Mouse (Mus musculus) heart, postnatal 25 days (tissue): ENCODE measurements at regions not wholly inside any gene's neighbourhood (a gene's known extent, or its start where the extent isn't known, plus 50 kb on each side); places are given as distances from the start of the nearest gene placed in this dataset.

Experiments
- DNase-seq: peaks from one replicate; pipeline ENCODE4 v3.0.0; 2022; ENCODE audit warnings: low spot score
- intact Hi-C: fragments of 180-260 bp; cut with DNase I; formaldehyde crosslinking; loops from one replicate; pipeline ENCODE4 v1.15.1; 2025

DNA sequence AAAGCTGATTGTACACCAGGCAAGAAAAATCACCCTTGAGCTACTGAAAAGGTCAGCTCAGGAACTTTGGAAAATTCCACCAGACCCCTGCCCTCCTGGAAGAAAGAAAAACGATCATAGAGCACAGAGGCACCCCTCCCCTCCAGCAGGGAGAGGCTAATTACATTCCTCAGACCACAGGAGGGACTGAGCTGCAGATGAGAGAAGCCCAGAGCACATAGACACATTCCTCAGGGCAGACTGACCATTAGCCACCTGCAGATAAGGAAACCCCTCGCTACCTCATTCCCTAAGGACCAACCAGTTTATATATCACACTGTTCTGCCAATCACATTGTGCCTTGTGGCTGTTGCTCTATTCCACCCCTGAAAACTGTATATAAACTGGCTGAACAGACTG, 230.3 kb downstream of the Parp8 start:
- DNase-seq: no peak
- intact Hi-C loops: no loop called here

DNA sequence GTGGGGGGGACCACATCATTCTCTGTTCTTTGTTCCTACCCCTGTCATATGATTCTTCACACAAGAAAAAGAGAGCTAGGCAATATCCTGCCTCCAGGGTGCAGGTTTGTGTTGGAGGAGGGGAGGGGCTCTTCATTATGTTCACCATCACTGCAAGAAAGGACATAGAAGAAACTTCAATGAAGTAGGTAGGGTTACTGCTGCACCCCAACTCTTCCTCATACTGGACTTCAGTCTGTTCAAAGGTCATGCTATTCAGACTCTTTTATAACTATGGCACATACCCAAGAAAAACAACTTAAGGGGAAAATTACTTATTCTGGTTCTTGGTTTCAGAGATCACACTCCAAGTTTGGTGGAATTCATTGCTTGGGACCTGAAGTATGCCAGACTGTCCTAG, 243.7 kb downstream of the Parp8 start:
- no peak for DNase-seq
- intact Hi-C loops: no loop called here

DNA sequence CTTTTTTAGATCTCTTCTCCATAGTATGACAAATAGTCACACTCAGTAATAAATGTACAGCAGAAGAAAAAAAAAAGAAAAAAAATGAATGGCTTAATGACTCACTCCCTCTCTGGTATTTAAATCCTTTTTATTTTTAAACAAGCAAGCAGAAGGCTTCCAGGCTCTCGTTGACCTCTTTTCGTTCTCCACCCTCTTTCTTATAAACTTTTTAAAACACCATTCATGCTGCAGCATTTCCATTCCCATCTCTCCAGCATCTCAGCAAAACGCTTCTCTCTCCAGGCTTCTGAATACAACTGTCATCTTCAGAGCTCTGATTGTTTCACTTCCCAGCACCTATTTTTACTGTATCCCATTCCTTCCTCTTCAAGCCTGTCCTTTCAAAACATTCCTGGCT, 259.8 kb downstream of the Parp8 start:
- DNase-seq: no peak
- intact Hi-C loops: no loop called here

DNA sequence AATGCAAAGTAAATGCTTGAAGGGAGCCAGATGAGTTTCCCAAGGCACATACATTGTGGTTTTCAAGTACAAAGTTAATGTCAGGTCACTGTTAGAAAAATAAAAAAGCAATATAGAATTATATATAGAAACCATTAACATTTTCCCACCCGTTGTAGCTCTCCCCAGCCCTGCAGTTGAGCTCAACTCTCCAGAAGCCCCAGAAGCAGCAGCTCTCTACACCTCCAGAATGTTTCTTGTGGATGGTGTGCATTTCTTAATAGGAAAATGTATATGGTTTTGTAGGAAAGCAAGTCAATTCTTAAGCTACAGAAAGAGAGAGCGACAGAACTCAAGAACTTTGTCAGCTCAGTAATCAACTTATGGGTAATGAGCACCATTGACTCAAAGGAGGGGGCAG, 265.4 kb downstream of the Parp8 start:
- no peak for DNase-seq
- intact Hi-C loops: no loop called here

DNA sequence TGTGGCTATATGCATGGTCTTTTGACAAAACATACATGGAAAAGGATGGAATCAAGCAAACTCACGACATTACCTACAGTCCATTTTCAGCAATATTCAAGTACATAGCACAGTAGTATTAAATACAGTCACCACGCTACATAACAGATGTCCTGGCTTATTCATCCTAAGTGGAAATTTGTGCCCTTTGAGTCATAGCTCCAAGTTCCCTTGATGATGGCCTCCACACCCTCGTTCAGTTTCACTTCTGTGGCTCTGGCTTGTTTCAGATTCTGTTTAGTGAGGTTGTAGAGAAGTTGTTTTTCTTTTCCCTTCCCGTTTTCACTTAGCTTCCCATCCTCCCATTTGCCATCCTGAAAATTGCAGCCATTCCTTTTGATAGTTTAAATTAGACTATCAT, 284.5 kb downstream of the Parp8 start:
- intact Hi-C loops: no loop called here
- DNase-seq: no peak

DNA sequence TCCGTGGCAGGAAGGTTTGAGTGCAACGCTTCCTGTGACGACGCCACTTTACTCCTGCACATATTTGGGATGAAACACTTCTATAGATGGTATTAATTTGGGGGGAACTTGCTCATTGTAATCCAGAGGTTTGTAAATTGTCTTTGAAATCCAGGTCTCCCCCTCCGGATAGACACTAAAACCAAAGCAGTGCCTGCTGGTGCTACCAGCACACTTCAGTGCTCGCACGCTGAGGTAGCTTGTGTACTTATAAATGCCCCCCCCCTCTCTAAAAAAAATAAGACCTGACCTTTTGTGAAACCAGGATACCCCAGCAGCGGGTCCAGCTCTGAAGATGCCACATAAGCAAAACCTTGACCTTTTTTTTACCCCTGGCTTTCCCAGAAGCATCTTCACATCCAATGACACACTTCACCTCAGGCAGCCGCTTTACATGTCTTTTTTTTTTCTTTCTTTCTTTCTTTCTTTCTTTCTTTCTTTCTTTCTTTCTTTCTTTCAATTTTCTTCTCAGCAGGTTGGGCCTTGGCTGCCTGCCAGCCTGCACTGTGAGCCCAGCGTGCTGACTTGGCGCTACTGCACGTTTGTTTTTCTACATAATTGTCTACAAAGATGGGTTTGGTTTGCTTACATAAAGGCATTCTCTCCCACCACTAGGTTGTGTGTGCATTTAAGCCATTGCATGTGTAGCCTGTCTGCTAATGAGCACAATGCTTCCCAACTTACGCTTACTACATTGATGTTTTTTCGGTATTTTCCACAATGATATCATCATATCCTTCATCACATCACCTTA, 301.8 kb downstream of the Parp8 start:
- DNase-seq: no peak
- intact Hi-C loops: no loop called here

DNA sequence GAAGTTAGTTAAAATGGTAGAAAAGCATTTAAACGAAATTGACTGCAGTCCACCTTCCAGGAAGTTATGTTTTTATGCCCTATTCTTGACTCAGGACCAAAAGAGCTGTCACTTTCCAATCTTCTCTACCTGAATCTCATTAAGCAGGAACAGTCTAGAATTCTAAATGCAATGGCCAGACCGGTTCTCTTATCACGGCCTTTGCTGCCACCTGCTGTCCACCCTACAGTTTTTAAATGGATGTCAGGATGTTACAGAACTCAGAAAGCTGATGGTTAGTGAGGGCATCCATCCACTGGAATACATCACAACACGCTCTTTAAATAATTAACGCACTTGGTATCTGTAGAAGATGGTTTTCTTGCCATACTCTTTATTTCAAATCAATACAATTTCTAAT, 310.5 kb downstream of the Parp8 start:
- no peak for DNase-seq
- intact Hi-C loops: loop anchor here (2.0 to 10.0 kb wide), 3 partner anchors 1262 to 1730 kb away; no protein-coding TSS in a partner anchor

DNA sequence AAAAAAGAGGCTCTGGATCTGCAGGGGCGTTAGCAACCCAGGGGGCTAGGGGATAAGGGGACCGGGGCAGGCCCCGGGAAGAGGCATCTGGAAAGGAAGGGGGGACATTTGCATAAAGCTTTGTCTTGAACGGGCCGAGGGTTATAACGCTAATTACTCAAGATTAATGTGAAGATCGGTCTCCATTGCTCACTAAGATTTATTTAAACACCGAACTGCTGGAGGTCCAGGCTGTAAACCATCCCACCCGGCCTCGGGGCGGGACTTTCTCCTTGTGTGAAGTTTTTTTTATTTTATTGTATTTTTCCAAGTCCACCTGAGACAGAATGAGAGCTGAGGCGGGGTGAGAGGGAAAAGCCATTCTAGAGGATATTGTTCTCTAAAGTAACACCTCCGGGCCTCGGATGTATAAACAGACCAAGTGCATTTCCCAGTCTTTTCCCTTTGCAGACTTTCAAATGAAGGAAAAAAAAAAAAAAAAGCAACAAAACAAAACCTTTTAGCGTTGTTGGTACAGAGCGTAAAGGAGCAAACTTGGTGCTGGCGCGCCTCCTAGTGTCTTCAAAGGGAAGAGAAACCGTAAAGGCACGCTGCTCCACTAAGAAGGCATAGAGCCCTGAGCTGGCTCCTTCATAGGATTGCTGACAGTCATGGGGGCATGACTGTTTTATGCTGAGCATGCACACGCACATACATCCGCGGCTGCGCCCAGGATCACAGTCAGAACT, 313.3 kb downstream of the Parp8 start:
- intact Hi-C loops: loop anchor here (2.0 to 10.0 kb wide), 2 partner anchors 1481 to 1727 kb away; no protein-coding TSS in a partner anchor
- DNase-seq: no peak

DNA sequence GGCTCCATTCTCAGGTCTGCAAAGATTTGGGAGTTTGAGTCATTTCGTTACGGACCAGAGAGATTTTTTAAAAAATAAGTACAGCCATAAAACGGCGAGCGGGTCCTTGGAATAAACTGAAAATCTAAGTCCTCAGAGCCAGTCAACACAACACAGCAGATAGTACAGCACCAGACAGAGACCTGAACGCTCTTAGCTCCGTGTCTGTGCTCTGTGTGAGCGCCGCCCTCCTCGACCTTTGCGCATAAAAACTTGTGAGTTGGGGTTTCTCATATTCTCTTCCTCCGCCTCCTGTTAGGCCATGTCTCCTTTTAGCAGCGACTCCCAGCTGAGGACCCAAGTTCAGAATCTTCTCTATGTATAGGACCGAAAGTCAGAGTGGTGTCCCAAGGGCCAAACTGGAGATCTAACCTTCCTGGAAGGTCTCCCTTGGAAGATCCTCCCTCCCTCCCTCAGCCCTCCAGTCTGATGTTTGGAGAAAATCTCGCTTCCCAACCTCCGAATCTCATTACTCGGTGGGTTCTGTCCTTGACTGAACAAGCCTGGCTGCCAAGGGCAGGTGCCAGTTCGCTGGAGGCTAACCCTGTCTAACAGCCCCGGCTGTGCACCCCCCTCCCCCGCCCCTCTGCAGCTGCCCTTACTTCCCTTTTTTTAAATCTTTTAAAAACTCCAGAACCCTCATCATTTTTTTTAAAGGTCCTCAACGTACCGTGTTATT, 314.0 kb downstream of the Parp8 start:
- DNase-seq: no peak
- intact Hi-C loops: loop anchor here (10.0 kb wide), 1 partner anchor 1727 kb away; no protein-coding TSS in a partner anchor

DNA sequence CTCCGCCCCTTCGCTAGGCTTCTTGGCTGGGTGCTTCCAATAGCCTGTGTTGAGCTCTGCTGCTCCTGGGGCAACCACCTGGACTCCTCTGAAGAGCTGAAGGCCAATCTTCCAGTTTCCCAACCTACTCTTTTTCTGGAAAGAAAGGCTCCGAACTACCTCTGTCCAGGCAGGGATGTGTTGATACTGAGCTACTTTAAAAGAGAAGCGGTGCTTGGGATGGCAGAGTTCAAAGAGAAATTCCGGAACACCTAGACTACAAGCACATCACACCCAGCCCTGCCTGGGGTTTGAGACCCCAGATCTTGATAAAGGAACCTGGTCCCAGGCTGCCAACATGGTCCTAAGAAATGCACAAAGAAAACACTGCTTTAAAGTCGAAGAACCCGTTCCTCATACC, 315.7 kb downstream of the Parp8 start:
- intact Hi-C loops: loop anchor here (10.0 kb wide), 2 partner anchors 405 to 1725 kb away; partner anchors contain the start of gene Isl1
- DNase-seq: no peak

DNA sequence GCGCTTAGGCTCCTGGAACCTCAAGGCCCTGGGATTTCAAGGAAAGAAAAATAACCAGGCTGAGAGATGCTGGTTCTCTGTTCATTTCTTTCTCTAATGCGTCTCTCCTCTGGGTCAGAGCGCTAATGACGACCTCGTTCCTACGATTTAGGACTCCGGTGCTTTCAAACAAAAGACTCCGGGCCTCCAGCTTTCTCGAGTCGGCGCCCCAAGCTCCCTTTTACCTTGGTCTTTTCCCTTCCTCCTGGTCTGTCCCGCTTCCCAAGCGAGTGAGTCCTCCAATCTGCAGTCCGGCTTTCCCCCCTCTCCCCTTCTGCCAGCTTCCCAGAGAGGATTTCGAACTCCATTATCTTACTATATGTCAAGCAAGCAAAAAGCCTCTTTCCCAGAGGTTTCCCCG, 316.5 kb downstream of the Parp8 start:
- no peak for DNase-seq
- intact Hi-C loops: loop anchor here (10.0 kb wide), 1 partner anchor 404 kb away; the partner anchor contains the start of gene Isl1

DNA sequence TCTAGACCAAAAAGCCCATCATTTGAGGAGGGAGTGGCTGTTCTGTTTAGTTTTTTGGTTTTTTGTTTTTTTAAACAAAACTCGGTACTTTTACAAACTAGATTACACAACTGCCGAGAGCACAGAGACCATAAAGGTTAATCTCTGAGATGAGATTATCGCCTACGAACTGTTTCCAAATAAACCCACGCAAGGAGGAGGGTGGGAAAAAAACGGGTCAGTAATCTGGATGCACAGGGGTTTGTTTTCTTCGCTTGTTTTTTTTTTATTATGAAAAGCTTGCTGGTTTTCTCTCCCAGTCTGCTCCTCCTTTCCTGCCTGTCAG, 316.9 kb downstream of the Parp8 start:
- intact Hi-C loops: loop anchor here (10.0 kb wide), 1 partner anchor 404 kb away; the partner anchor contains the start of gene Isl1
- no peak for DNase-seq

DNA sequence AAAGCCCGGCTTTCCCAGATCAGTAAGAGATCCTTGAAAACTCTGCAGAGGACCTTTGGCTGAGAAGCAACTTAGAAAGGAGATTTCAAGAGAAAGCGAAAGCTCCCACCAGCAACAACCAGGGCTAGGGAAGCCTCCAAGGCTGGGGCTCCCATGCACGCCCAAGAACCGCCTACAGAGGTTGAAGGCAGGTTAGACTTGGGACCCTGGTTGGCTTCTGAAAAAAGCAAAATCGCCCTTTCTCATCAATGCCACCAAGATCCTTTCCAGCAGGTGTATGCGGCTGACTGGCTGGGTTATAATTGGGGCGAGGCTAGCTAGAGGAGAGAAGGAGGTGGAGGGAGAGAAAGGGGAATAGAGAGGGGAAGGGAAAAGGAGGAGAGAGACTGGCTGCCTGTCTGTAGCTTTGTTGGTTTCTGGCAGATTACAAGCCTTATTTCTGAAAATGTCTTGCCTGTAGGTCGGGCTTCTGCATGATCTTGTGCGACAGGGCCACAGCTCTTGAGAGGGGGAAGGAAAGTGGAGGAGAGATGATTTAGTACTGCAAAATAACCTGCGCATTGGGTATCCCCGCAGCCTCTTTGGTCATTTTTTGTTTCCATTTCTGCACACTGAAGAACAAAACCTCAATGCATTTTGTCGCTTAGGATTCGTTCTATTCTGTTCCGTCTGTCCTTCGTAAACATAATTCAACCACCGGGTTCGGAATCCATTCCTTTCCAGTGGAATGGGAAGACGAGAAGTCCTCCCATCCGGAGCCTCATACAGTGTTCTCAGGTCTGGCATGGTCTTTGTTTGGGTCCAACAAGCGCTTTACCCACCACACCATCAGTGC, 317.5 kb downstream of the Parp8 start:
- no peak for DNase-seq
- intact Hi-C loops: loop anchor here (10.0 kb wide), 1 partner anchor 403 kb away; the partner anchor contains the start of gene Isl1

DNA sequence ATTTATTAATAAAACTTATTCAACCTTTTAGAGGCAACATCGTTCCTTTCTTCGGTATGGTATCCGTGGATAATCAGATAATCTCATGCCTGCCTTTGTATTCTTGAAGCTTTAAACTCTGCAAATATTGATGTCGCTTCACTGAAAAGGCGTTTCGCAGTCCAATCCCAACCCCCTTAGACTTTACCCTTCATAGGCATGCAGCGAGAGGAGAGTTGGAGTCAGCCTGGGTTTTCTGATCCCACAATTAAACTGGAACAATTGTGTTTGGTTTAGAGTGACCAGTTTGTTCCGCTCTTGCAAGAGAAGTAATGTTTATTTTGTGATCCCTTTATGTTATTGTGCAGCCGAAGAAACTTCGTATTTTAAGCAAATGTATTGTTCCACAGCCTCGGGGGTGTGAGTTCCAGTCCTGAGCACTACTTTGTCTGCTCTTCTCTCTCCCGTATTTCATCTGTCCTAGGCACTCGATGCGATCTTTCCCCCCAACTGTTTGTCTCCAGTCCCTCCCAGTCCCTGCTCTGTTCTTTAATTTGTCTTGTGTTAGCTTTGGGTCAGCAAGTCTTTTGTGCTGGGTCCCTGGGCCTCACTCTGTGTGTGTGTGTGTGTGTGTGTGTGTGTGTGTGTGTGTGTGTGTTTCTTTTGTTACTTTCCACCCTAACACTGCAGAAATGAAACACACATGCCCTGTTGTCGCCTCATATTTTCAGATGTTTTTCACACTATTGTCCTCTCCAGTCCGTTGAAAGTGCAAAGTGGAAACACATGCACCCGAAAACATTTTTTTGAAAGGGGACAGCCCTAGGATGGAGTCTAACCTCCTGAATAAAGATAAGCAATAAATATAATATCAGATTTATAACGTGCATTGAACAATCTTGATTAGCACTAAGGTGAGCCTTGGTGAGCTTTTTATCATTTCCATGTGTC, 318.7 kb downstream of the Parp8 start:
- intact Hi-C loops: loop anchor here (10.0 kb wide), 1 partner anchor 402 kb away; the partner anchor contains the start of gene Isl1
- no peak for DNase-seq

DNA sequence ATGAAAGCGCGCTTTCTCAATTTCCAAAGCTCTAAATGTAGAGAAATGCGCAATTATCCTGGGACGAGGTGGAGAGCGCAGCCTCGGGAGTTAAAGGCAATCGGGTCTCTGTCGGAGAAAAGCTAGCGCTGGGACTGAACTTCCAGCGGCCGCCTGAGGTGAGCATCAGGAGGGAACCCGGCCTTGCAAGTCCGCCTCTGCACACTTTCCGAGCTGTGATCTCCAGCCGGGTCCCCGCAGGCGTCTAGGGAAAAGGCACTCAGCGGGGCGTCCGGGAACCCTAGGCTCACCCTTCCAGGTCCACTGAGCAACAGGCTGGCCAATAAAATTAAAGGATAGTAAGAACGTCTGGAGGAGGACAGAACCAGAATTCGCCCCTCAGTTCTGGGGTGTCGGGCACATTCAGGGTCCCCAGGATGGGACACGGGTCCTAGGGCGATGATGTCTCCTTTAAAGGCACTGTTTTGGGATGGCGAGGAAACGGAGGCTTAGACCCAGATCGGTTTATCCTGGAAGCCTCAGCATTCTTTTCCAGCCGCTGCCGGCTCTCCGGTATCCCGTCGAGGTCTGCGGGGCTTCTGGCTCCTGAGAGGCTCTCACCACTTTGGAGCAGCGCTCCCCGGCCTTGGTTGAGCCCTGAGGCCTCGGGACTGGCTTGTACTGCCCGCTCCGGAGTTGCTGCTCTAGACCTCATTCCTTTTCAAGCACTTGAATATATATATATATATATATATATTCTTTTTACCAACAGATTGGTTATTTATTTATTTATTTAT, 319.5 kb downstream of the Parp8 start:
- intact Hi-C loops: loop anchor here (10.0 kb wide), 1 partner anchor 401 kb away; the partner anchor contains the start of gene Isl1
- DNase-seq: no peak

DNA sequence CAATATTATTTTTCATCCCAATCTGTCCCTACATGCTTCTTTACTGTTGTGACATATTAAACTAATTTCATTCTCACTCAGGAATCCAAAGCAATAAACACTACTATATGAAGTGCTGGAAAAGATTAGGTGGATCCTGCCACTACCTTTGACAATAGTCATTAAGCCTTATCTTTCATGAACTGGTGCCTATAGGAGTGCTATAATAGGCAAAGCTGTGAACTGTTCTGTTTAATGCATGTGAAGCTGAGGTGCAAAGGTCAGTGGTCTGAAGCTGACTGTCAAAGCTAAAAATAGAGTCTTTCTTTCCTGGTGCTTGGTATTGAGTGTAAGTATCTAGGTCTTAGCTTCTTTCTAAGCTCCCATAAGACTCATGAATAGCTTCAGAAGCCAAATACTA, 336.6 kb downstream of the Parp8 start:
- DNase-seq: no peak
- intact Hi-C loops: no loop called here
